Mouse (Mus musculus) yolk sac, embryonic 10.5 days (tissue): ENCODE measurements around the gene Myrfl.

Experiments
- DNase-seq: peaks from one replicate; pipeline ENCODE4 v3.0.0-alpha.2; 2017; ENCODE audit warnings: low spot score

Myrfl gene

GRCm38 (mm10) chr10:116755881-116756581 lies 140.7 kb downstream of the Myrfl start:
- no peak for DNase-seq

DNA sequence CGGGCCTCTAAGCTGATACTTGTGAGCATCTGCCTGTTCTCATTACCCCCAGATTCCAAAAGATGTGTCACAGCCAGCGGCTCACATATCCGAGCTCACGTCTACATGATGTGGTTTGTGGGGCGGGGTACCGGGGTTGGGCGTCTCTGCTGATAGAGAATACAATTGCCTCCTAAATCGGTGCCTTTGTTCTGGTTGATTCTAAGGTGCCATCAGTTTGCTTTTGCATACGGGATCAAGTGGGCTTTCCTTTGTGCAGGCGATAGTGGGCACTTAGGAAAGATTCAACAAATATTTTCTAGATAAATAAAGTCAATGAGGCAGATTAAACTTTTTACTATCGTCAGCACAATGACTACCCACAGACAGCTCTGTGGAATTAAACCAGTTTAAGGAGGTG lies 141.8 kb downstream of the Myrfl start:
- no peak for DNase-seq

DNA sequence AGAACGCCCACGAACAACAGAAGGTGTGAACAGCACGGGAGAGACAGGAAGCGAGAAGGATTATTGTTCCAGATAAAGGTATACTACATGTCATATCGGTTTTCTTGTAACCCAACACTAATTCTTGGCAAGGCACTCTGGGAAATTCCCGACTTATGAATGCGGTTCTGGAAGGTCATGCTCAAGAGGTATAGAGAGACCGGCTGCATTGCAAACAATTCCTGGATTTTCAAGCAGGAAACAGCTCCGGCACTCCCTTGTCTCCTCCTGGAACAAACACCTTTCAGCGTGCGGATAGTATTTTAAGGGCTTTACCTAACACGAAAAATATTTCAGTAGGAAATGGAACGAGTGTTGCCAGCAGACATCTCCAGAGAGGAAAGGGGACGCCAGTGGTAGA lies 145.8 kb downstream of the Myrfl start:
- no peak for DNase-seq

DNA sequence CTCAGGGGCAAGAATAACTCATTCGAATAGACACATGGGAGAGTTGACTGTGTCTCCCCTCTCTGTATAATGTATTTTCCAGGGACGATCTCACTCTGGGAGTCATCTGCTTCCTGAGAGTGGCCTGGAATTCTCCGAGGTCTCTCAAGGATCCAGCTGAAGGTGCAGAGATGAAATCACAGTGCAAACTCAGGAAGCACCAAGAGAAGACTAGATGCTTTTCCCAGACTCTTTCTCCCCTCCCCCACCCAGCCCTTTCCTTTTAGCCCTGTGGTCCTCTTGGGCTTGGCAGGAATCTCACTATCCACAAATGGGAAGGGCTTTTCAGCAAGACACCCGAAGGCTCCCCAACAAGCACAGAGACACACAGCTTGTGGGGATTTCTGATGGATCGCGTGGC lies 146.7 kb downstream of the Myrfl start:
- no peak for DNase-seq

DNA sequence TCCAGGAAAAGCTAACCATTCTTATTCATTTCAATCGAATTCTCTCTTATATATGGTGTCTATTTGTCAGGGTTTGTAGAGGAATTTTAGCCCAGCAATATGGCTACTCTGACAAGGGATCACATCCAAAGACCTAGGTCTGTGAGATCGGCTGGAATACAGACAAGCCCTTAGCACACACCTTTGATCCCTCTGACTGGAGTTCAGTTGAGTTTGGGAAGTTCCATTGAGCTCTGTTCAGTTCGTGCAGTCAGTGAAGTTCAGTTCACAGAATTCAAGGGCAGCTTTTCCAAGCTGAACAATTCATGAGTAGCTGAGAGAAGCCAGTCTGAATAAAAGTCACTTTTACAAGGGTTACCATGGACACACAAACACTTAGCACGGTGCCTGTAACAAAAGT lies 148.0 kb downstream of the Myrfl start:
- DNase-seq = no peak

GRCm38 (mm10) chr10:116746281-116747011 lies 150.3 kb downstream of the Myrfl start:
- no peak for DNase-seq

DNA sequence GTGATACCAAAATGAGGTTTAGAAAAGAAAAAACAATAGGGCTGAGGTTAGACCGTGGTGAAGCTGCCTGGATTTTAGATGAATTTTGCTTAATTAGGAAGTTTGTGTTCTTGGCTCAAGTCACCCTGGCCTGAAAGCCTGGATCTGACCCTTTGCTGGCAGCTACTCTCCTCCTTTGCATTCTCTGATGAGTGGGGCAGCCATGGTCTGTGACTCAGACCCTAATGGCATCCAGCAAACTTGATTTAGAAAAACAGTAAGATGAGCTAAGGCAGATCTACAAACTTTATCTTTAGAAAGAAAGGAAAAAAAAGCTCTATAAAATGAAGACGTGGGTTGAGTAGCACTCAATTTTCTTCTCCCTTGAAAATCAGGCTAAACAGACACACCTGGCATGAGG lies 154.0 kb downstream of the Myrfl start:
- DNase-seq = no peak

- DNase-seq = no peak
These were observed 154.5 kb downstream of the Myrfl start for GRCm38 (mm10) chr10:116742189-116742588.

DNA sequence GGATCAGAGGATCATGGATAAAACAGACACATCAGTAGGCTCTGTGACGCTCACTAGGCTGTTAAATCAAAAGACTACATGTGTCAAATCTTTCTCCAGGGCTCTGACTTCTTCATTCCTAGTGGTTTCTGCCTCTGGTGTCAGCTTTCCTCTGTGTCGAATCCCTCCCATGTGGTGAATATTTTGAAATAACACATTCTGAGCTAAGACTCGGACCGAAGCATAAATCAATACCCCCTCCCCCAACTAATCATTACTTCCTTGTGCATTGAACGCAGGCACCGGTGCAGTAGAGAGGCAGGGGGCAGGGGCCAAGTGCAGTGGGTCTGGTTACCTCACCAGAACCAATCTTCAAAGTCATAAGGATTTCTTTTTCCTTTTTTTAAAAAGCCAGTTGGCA lies 155.4 kb downstream of the Myrfl start:
- DNase-seq = no peak

GRCm38 (mm10) chr10:116740073-116740472 lies 156.6 kb downstream of the Myrfl start:
- DNase-seq = no peak

DNA sequence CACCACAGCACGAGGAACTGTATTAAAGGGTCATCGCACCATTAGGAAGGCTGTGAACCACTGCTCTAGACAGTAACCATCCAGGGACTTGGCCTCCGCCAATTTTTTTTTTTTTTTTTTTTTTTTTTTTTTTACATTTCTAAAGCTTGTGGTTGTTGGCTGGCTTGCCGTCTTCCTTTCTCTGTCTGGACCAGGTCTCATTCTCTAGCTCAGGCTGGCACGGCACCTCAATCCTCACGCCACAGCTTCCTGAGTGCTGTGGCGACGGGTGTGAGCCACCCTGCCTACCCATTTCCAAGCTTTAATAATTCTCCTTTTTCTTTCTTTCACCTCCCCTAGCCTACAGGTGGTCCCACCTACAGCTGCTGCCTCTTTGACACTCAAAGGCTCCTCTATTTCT lies 158.2 kb downstream of the Myrfl start:
- DNase-seq = no peak

DNA sequence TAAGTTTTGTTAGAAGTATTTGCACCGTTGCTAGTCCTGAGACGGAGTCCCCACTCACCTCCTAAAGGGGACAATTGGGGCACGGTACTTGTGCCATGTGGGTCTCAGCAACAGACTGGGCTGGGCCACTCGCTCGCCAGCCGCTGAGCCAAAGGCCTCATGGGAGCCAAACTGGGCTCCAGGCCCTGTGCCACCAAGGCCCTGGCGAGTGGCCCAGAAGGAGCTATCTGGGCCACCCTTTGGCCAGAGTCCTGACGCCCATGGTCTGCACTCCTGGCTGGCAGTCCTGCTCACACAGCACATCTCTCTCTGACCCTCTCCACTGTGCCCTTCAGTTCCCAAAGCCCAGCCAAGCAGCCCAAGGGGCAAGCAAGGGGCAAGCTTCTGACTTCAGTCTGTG lies 161.1 kb downstream of the Myrfl start:
- no peak for DNase-seq

DNA sequence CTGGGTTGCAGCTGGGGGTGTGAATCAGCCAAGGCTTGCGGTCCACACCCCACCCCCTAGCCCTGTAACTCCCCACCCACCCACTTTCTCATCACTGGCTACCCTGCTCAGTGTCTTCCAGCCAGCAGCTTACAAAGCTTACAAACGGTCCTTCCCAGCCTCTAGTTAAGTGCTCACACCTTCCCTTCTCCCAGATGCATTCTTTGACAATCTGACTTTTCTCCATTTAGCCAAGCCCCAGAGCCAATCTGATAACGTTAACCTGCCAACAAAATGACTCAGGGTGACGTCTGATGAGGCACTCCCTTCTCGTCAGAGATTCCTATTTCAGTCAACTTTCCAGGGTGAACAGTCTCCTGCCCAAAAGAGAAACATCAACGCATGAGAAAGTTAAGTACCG lies 163.1 kb downstream of the Myrfl start:
- DNase-seq = no peak

GRCm38 (mm10) chr10:116730033-116730652 lies 166.6 kb downstream of the Myrfl start:
- DNase-seq = no peak

- DNase-seq = no peak
These were observed 167.9 kb downstream of the Myrfl start for GRCm38 (mm10) chr10:116728860-116729259.

GRCm38 (mm10) chr10:116727702-116728298 lies 168.9 kb downstream of the Myrfl start:
- no peak for DNase-seq
